Mouse (Mus musculus) heart, adult 2 months (tissue): ENCODE measurements at regions not wholly inside any gene's neighbourhood (a gene's known extent, or its start where the extent isn't known, plus 50 kb on each side); places are given as distances from the start of the nearest gene placed in this dataset.

ENCODE experiments used
- CTCF ChIP-seq: fragments of 200-600 bp; IDR thresholded peaks from 2 replicates; pipeline ENCODE4 v1.8.1; 2022; ENCODE audit warnings: antibody characterized with exemption, mild to moderate bottlenecking, moderate library complexity
- EP300 ChIP-seq: fragments of 200-500 bp; IDR thresholded peaks from 2 replicates; pipeline ENCODE4 v1.6.1; 2011; ENCODE audit warnings: low read depth, low read length, control low read depth; ENCODE audit not compliant: insufficient read depth
- POLR2A ChIP-seq: fragments of 200-500 bp; IDR thresholded peaks from 2 replicates; pipeline ENCODE4 v1.6.1; 2011; ENCODE audit warnings: mild to moderate bottlenecking, low read depth, low read length, control low read depth; ENCODE audit not compliant: insufficient read depth

GRCm38 (mm10) chr8:34368556-34368955, 257.0 kb upstream of the Gm10131 start:
- TF ChIP-seq CTCF: no peak
- TF ChIP-seq EP300: no peak
- TF ChIP-seq POLR2A: no peak
